Mouse (Mus musculus): Measurements from ENCODE around the gene Myo15b. TPM values are rescaled to one million over a fixed set of nuclear protein-coding genes. Genes with fewer than 3 reads are reported as not detected.

Gene Myo15b
- total RNA-seq, 2 experiments from 2014 or later = 0.14 TPM; not detected in 1

GRCm38 (mm10) chr11:115859143-115859945, 1.1 kb downstream of the Myo15b start:
- DNase-seq = peak; percentile 93 to 96
- intact Hi-C loops (cut with DNase I) = loop anchor here (1.0 to 2.0 kb wide), 3 partner anchors 35 to 137 kb away; partner anchors contain the start of genes Llgl2 and Tsen54

- no peak for DNase-seq
- intact Hi-C loops (cut with DNase I) = no loop called here
Measured at GRCm38 (mm10) chr11:115863895-115864294, 5.7 kb downstream of the Myo15b start.

DNA sequence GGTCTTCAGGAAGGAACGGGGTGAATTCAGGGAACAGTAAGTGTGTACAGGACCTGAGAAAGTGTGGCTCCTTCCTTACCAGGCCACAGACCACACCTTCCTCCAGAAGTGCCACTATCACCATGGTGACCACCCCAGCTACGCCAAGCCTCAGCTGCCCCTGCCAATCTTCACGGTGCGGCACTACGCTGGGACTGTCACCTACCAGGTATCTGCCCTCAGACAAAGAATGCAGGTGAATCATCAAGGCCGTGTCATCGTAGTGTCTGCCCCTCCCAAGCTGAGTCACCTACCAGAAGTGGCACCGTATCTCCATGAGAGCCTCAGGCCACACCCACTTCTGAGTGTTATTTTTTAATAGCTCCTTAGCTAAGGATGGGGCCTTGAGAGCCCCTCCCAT, 11.2 kb downstream of the Myo15b start:
- intact Hi-C loops (cut with DNase I) = no loop called here
- DNase-seq = no peak

- intact Hi-C loops (cut with DNase I) = no loop called here
- no peak for DNase-seq
Measured at GRCm38 (mm10) chr11:115872437-115872836, 14.2 kb downstream of the Myo15b start.

GRCm38 (mm10) chr11:115875935-115876334, 17.7 kb downstream of the Myo15b start:
- intact Hi-C loops (cut with DNase I) = no loop called here
- no peak for DNase-seq

- intact Hi-C loops (cut with DNase I) = no loop called here
- no peak for DNase-seq
Measured at GRCm38 (mm10) chr11:115876438-115876837, 18.2 kb downstream of the Myo15b start.

GRCm38 (mm10) chr11:115877174-115877755, 19.1 kb downstream of the Myo15b start:
- intact Hi-C loops (cut with DNase I) = no loop called here

DNA sequence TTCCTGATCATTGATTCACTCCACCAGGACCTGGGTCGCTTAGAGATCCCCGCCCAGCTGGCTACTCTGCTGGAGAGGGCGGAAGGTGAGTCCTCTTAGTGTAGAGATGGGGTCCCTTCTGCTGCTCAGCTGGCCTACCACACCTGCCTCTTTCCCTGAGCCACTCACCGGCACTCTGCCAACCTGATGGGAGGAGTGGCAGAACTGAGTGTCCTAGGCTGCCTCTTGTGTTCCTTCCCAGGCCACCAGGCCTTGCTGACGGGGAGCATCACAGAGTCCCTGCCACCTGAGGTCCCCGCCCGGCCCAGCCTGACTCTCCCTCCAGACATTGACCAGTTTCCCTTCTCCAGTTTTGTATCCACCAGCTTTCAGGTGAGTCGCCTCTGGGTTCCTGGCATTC, 19.9 kb downstream of the Myo15b start:
- intact Hi-C loops (cut with DNase I) = no loop called here
- no peak for DNase-seq

More at GRCm38 (mm10) chr11:115877174-115877755, 19.1 kb downstream of the Myo15b start:
- no peak for DNase-seq

GRCm38 (mm10) chr11:115881002-115881401, 22.8 kb downstream of the Myo15b start:
- DNase-seq = peak in 1 of 2 experiments; percentile 21
- intact Hi-C loops (cut with DNase I) = no loop called here

GRCm38 (mm10) chr11:115883251-115883650, 25.0 kb downstream of the Myo15b start:
- intact Hi-C loops (cut with DNase I) = no loop called here
- DNase-seq = no peak

DNA sequence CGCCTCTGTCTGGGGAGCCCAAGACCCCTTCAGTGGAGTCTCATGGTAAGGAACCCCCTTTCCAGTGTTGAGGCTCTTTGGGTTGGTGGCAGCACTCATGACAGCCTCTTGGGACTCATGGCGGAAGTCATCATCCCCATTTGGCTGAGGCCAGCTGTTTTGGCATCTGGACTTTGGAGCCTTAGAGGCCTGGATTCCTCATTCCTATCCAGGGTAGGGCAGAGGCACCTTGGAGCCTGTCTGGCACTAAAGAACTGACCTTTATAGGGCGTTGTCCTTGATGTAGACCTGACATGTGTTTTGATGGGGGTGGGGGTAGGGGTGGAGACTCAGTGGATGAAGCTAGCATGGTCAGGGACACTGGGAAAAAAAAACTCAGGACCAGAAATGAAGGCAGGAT, 26.2 kb downstream of the Myo15b start:
- no peak for DNase-seq
- intact Hi-C loops (cut with DNase I) = no loop called here

GRCm38 (mm10) chr11:115885281-115885680, 27.1 kb downstream of the Myo15b start:
- intact Hi-C loops (cut with DNase I) = no loop called here
- DNase-seq = no peak

DNA sequence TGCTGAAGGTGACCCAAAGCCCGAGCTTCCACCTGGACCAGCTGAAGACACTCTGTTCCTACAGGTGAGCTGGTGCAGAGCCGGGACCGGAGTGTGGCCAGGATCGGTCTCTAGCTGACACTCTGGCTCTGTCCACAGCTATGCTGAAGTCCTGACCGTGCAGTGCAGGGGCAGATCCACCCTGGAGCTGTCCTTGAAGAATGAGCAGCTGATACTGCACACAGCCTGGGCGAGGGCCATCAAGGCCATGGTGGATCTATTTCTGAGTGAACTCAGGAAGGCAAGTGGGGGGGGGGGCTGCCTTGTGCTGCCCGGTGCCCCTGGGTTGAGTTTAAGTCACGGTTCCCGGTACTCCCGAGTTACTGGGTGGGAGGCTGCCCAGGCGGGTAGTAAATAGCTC, 28.2 kb downstream of the Myo15b start:
- intact Hi-C loops (cut with DNase I) = no loop called here
- no peak for DNase-seq

GRCm38 (mm10) chr11:115888020-115888419, 29.8 kb downstream of the Myo15b start:
- no peak for DNase-seq
- intact Hi-C loops (cut with DNase I) = no loop called here

DNA sequence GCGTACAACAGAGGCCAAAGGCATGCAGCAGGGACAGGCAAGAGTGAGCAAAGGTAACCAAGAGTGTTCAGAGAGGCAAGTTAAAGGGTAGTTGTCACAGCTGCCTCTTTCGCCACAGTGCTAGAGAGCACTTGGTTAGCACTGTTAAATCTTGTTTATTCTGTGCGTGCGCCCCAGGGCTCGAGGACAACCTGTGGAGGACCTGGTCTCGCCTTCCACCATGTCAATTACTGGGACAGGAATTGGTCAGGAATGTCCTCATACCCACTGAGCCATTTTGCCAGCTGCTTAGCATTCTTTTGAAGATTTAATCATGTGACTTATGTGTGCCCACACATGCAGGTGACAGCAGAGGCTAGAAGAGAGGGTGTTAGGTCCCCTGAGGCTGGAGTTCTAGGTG, 31.0 kb downstream of the Myo15b start:
- intact Hi-C loops (cut with DNase I) = no loop called here
- DNase-seq = no peak

GRCm38 (mm10) chr11:115892213-115892612, 34.0 kb downstream of the Myo15b start:
- intact Hi-C loops (cut with DNase I) = no loop called here
- no peak for DNase-seq

GRCm38 (mm10) chr11:115893071-115893470, 34.9 kb downstream of the Myo15b start:
- intact Hi-C loops (cut with DNase I) = no loop called here
- DNase-seq = no peak

GRCm38 (mm10) chr11:115894755-115895520, 36.7 kb downstream of the Myo15b start:
- intact Hi-C loops (cut with DNase I) = loop anchor here (2.0 kb wide), 1 partner anchor 24 kb away; no protein-coding TSS in a partner anchor
- DNase-seq = peak; percentile 13 to 26

DNA sequence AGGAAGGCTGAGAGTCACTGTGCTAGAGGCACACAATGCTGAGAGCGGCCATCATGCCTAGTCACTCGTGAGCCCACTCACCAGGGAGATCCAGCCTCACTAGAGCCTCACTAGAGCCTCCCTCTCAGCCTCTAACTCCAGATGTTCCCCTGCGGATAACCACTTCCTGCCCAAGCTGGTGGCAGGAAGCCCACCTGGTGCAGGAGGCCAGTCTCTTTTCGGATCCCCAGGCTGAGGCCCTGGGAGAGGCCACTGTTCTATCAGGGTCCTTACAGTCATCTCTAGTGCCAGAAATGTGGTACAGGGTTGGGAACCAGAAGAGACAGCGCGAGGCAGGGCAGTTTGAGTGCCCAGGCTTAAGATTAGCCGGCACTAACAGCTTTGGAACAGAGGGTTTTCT, 40.2 kb downstream of the Myo15b start:
- DNase-seq = no peak
- intact Hi-C loops (cut with DNase I) = no loop called here

GRCm38 (mm10) chr11:115898886-115899285, 40.7 kb downstream of the Myo15b start:
- DNase-seq = peak; percentile 22 to 41
- intact Hi-C loops (cut with DNase I) = no loop called here

All from heart, postnatal 36 days (tissue).